ENCODE assay signal across 17 mouse cellular contexts in genomic region chr17:59792780-59793179, GRCm38 (mm10).
DNase-seq lines count a peak whose midpoint lies in the region; ATAC-seq lines count a peak whose summit lies in the region.
"Had no signal": no experiment of that assay in that cellular context is flagged by ENCODE, and none has a peak within 500 bp of the region (broad histone marks: within the 10 kb centered on the region; RNA-seq: fewer than 3 reads in every experiment).

No protein-coding gene starts in this region.

- H3K4me2 ChIP-seq in hindbrain, embryonic 16.5 days (ENCODE audit: low read length): no peak overlapping the region
- H3K4me2 ChIP-seq in hindbrain, embryonic 13.5 days: no peak overlapping the region
- H3K4me2 ChIP-seq in liver, embryonic 12.5 days: no peak overlapping the region
- H3K4me2 ChIP-seq: embryonic facial prominence, embryonic 13.5 days; heart, embryonic 13.5 days; limb, embryonic 12.5 days; liver, embryonic 15.5 days; midbrain, embryonic 13.5 days had no signal

- H3K36me3 ChIP-seq in hindbrain, embryonic 16.5 days (ENCODE audit: control insufficient read depth, insufficient read depth, low read length): no peaks in the 10 kb centered on the region
- H3K36me3 ChIP-seq in hindbrain, embryonic 13.5 days: no peaks in the 10 kb centered on the region
- no peaks in the 10 kb centered on the region for H3K36me3 ChIP-seq in liver, embryonic 12.5 days
- H3K36me3 ChIP-seq: embryonic facial prominence, embryonic 13.5 days; forebrain, embryonic 10.5 days; heart, embryonic 13.5 days; limb, embryonic 12.5 days; liver, embryonic 15.5 days; midbrain, embryonic 13.5 days had no signal

- H3K4me1 ChIP-seq in hindbrain, embryonic 16.5 days (ENCODE audit: control insufficient read depth, insufficient read depth, low read depth, low read length): no peaks in the 10 kb centered on the region
- H3K4me1 ChIP-seq in hindbrain, embryonic 13.5 days (replicated peaks): no peaks in the 10 kb centered on the region
- no peaks in the 10 kb centered on the region for H3K4me1 ChIP-seq in liver, embryonic 12.5 days
- H3K4me1 ChIP-seq: embryonic facial prominence, embryonic 13.5 days; forebrain, embryonic 10.5 days; heart, embryonic 13.5 days; liver, embryonic 15.5 days; midbrain, embryonic 13.5 days had no signal

- H3K27me3 ChIP-seq in hindbrain, embryonic 16.5 days (replicated peaks; ENCODE audit: control insufficient read depth, insufficient read depth, low read length): no peaks in the 10 kb centered on the region
- no peaks in the 10 kb centered on the region for H3K27me3 ChIP-seq in hindbrain, embryonic 13.5 days
- H3K27me3 ChIP-seq in liver, embryonic 12.5 days (replicated peaks): no peaks in the 10 kb centered on the region
- H3K27me3 ChIP-seq: embryonic facial prominence, embryonic 13.5 days; heart, embryonic 13.5 days; limb, embryonic 12.5 days; liver, embryonic 15.5 days; midbrain, embryonic 13.5 days had no signal

- 0 out of 2 replicates have a peak, but pooled peaks have one; percentile 24 for ATAC-seq in hindbrain, embryonic 16.5 days
- no peak for ATAC-seq in hindbrain, embryonic 13.5 days (ENCODE audit: low FRiP score)
- no peak for ATAC-seq in liver, embryonic 12.5 days
- ATAC-seq: intestine, postnatal 0 days; midbrain, embryonic 13.5 days had no signal

- H3K9me3 ChIP-seq in hindbrain, embryonic 16.5 days (ENCODE audit: control insufficient read depth, low read length): no peaks in the 10 kb centered on the region
- H3K9me3 ChIP-seq in hindbrain, embryonic 13.5 days: no peaks in the 10 kb centered on the region
- H3K9me3 ChIP-seq in liver, embryonic 12.5 days (replicated peaks): no peaks in the 10 kb centered on the region
- H3K9me3 ChIP-seq: embryonic facial prominence, embryonic 13.5 days; forebrain, embryonic 10.5 days; heart, embryonic 13.5 days; limb, embryonic 12.5 days; liver, embryonic 15.5 days; midbrain, embryonic 13.5 days had no signal

- H3K27ac ChIP-seq in hindbrain, embryonic 16.5 days (ENCODE audit: low read depth, low read length): no peak overlapping the region
- H3K27ac ChIP-seq in hindbrain, embryonic 13.5 days: no peak overlapping the region
- H3K27ac ChIP-seq in liver, embryonic 12.5 days: no peak overlapping the region
- H3K27ac ChIP-seq: embryonic facial prominence, embryonic 13.5 days; forebrain, embryonic 10.5 days; heart, embryonic 13.5 days; limb, embryonic 12.5 days; liver, embryonic 15.5 days; midbrain, embryonic 13.5 days had no signal

- H3K4me3 ChIP-seq in hindbrain, embryonic 16.5 days (ENCODE audit: low read length): no peak overlapping the region
- no peak overlapping the region for H3K4me3 ChIP-seq in hindbrain, embryonic 13.5 days
- H3K4me3 ChIP-seq in liver, embryonic 12.5 days: no peak overlapping the region
- H3K4me3 ChIP-seq: embryonic facial prominence, embryonic 13.5 days; forebrain, embryonic 10.5 days; heart, embryonic 13.5 days; limb, embryonic 12.5 days; liver, embryonic 15.5 days; midbrain, embryonic 13.5 days had no signal

- no peak overlapping the region for H3K9ac ChIP-seq in hindbrain, embryonic 16.5 days (ENCODE audit: low read depth, low read length)
- H3K9ac ChIP-seq in hindbrain, embryonic 13.5 days: no peak overlapping the region
- H3K9ac ChIP-seq in liver, embryonic 12.5 days: no peak overlapping the region
- H3K9ac ChIP-seq: embryonic facial prominence, embryonic 13.5 days; heart, embryonic 13.5 days; limb, embryonic 12.5 days; liver, embryonic 15.5 days; midbrain, embryonic 13.5 days had no signal

- peak; percentile 2 for DNase-seq in adrenal gland, adult 2 months
- DNase-seq in adrenal gland, adult 18-20 months (ENCODE audit: low spot score in 2 of 2): no peak
- peak; percentile 7 for DNase-seq in brain, adult 2 months (ENCODE audit: low read depth, low spot score)
- peak; percentile 4 for DNase-seq in embryo, embryonic 9.5 days (ENCODE audit: extremely low spot score)
- DNase-seq in spleen, adult 12 weeks (ENCODE audit: low spot score): no peak
- DNase-seq: lung, postnatal 4 days; right cerebral cortex, postnatal 25 days had no signal

- WGBS in hindbrain, embryonic 16.5 days: 79% methylated on average over 4 of the region's 4 CpGs
- WGBS in hindbrain, embryonic 13.5 days: 76% methylated on average over 4 of the region's 4 CpGs
- WGBS in liver, embryonic 12.5 days (ENCODE audit: insufficient replicate concordance): 46% methylated on average over 4 of the region's 4 CpGs

Comparison
In these comparisons a context has a peak if more than half of its experiments do, and no peak if none do; other contexts are left out.
1. DNase-seq: peak in adrenal gland, adult 2 months (single experiment), brain, adult 2 months (single experiment) and embryo, embryonic 9.5 days (single experiment); none in adrenal gland, adult 18-20 months (0 of 2) and spleen, adult 12 weeks (single experiment).